Mouse (Mus musculus) cerebellum, postnatal 25 days (tissue): ENCODE results near the gene Tpp1.
"Not testable (repeated sequence)": the region's sequence is repeated elsewhere in the genome, so short reads cannot be mapped to it uniquely, and the experiment has no call there.

Experiments used
- DNase-seq, 2 experiments: peaks; one replicate each; pipeline ENCODE4 v3.0.0; 2021; ENCODE audit warnings: mixed read lengths in 2 of 2

Gene Tpp1

GRCm38 (mm10) chr7:105761813-105762484 lies 9.9 kb upstream of the Tpp1 start:
- no peak for DNase-seq

DNA sequence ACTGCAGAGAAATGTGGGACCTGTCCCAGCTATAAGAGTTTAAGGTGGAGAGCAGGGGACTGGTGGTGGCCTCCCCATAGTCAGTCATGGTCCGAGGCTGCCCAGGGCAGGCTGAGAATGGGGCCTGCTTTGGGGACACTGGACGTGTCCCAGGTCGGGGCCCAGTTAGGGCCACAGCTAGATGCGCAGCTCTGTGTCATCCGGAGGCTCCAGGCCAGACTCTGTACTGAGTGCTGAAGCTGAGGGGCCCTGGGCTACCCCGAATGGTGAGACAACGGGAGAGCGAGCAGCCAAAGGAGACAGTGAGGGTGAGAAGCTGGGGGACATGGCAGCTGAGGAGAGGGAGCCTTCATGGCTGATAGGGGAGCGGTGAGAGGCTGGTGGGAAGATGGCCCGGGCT lies 1.2 kb upstream of the Tpp1 start:
- no peak for DNase-seq

- DNase-seq: peak; percentile 55 to 60
These were observed 681 bp upstream of the Tpp1 start for GRCm38 (mm10) chr7:105752716-105753115.

DNA sequence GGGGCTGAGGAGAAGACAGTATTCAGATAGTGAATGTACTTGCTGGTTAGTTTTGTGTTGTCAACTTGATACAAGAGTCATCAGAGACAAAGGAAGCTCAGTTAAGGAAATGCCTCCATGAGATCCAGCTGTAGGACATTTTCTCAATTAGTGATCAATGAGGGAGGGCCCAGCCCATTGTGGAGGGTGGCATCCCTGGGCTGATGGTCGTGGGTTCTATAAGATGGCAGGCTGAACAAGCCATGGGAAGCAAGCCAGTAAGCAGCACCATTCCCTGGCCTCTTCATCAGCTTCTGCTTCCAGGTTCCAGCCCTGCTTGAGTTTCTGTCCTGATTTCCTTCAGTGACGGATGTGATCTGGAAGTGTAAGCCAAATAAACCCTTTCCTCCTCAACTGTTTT lies 4.3 kb downstream of the Tpp1 start:
- DNase-seq: no peak

GRCm38 (mm10) chr7:105743926-105744590 lies 8.0 kb downstream of the Tpp1 start, which contains the start of gene Taf10:
TSS of gene Taf10 (minus strand) at chr7:105744361.
- DNase-seq: peak; percentile 89 to 92

DNA sequence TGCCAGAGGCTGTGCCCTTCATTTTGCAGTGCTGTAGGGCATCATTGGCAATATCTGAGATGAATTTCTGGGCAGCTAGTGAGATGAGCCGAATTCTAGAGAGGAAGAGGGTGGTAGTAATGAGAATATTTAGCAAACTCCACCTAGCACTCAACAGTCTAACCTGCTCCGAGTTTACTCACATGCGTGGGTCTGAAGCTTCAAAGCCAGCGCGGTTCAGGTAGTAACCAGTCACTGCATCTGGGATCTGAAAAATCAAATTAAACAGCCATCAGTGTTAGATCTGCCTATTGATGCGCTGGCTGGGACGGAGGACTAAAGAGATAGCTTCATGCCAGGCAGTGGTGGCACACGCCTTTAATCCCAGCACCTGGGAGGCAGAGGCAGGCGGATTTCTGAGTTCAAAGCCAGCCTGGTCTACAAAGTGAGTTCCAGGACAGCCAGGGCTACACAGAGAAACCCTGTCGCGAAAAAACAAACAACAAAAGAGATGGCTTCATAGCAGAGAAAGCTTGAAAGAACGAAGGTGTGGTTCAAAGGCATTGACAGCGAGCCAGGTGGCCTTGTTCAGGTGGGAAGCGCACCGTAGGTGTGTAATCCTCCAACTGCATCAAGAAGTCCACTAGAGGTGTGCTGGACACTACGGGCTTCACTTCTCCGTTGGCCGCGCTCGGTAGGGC lies 8.6 kb downstream of the Tpp1 start:
- DNase-seq: not testable (repeated sequence)

DNA sequence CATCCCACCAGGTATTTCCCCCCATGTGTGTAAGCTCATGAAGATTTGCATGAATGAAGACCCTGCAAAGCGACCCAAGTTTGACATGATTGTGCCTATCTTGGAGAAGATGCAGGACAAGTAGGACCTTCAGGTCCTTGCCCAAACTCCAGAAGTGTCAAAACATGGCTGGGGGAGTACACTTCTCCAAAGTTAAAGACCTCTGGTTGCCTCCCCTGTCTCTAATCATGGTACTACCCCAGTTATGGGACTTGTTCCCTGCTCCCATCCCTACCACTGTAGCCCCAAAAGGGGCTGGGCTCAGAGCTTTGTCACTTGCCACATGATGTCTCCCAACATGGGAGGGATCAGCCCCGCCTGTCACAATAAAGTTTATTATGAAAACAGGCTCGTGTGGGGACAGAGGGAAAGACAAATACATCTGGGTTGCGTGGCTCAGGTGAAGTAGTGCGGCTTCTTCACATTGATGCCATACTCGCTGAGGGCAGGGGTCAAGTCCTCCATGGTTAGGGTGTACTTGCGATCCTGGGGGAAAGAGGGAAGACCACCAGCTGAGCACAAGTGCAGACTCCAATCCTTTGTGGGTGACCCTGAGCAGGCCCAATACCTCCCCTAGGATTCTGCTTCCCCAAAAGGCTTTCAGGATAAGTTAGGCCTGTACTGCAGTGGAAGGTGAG lies 9.4 kb downstream of the Tpp1 start:
- peak in 1 of 2 experiments; percentile 8 for DNase-seq

DNA sequence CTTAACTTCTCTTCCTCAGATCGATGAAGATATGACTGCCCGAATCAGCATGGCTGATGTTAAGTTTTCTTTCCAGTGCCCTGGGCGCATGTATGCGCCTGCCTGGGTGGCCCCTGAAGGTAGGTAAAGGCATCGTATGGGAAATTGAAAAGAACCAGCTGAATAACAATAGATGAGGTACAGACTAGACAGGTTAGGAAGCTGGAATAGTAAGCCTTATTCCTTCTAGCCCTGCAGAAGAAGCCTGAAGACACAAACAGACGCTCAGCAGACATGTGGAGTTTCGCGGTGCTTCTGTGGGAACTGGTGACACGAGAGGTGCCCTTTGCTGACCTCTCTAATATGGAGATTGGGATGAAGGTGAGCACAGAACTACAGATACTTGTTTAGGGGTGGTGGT lies 10.1 kb downstream of the Tpp1 start:
- peak in 1 of 2 experiments; percentile 2 for DNase-seq

GRCm38 (mm10) chr7:105740851-105741250 lies 11.2 kb downstream of the Tpp1 start:
- no peak for DNase-seq

- DNase-seq: no peak
These were observed 11.8 kb downstream of the Tpp1 start for GRCm38 (mm10) chr7:105740089-105740795.

- no peak for DNase-seq
These were observed 13.1 kb downstream of the Tpp1 start for GRCm38 (mm10) chr7:105738948-105739347.

GRCm38 (mm10) chr7:105738286-105738685 lies 13.7 kb downstream of the Tpp1 start:
- no peak for DNase-seq

DNA sequence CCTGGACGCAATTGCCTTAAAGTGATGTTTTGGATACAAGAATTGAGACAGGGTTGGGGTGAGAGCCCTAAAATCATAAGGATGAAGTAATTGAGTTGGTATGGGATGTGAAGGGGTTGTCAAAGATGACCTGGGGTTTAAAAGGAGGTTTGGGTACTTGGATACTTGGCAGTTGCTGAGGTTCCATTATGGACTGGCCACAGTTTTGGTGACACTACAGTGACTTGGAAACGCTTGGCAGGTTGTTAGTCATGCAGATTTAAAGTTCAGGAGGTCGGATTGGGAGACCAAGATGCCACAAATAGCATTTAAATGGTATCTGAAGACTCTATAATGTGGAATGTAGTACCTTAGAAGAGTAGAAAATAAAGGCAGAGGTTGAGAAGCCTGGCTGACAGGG lies 14.4 kb downstream of the Tpp1 start:
- DNase-seq: no peak

DNA sequence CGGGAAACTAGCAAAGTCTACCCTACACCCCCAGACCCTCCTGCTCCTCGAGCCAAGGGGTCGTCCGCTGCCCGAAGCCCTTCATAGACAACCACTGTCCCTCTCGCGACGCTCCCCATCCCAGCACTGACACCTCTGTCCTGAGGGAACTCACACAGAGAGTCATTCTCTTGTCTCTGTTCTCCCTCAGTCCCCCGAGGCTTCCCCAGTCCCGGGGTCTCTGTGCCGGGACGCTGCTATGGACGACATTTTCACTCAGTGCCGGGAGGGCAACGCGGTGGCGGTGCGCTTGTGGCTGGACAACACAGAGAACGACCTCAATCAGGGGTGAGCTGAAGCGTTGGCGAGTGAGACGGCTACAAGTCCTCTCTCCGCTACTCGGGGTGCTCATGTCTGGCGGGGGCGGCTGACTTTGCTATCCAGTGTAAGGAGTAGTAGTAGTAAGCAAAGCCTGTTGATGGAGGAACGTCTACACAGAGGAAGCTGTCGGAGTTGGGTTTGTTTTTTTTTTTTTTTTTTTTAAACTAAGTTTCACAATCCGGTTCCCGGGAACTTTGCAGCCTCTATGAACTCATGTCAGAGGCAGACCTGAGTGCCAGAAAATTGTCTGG lies 15.0 kb downstream of the Tpp1 start, which contains the start of gene Rrp8:
TSS of gene Rrp8 (minus strand) at position 475 of the 611 bp plus-strand sequence.
- DNase-seq: peak; percentile 54 to 56

DNA sequence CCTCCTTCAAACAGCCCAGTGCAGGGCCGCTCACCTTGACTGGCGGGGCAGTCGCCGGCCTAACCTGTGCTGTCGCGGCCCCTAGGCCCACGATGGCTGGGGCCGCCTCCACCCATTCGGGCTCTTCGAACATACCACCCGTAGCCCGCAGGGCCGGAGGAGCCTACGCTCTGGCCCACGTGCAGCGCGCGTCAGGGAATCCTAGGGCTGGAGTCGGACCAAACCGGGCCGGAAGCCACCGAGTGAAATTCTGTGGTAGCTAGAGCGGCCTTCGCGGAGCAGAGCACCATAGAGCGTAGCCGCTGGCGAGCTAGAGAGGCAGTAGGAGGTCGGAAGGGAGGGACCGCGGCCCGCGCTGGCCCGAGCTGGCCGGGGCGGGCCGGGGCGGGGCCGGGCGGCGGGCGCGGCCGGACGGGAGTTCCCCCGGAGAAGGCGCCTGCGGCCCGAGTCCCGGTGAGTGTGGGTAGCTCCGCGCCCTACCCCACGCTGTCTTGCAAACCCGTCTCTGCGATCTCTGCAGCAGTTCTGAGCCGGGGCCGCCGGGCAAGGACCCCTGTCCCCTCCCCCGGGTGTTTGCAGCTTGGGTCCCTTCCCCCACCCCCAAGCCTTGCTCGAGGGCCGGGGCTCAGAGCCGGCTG lies 15.7 kb downstream of the Tpp1 start, which contains the start of gene Ilk:
TSS of gene Ilk (plus strand) at position 329 of the 638 bp plus-strand sequence.
- peak; percentile 94 to 95 for DNase-seq

- DNase-seq: not testable (repeated sequence)
These were observed 16.6 kb downstream of the Tpp1 start for GRCm38 (mm10) chr7:105735464-105735863.

DNA sequence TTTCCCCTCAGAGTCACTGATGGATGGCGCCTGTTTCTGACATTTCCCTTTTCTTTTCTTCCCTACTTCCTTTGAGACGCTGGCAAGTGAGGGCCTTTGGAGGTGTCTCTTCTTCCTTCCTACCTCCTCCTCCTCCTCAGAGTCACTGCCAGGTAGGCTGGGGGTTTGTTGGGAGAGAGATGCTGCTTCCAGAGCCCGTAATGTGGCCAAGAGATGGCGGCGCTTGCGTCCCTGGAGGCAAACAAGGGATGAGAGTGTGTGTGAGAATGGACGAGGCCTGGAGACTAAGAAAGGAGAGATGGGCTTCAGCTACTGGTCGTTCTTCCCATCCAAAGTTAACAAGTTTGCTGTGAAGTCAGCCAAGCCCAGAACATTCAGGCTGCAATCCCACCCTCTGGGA lies 17.2 kb downstream of the Tpp1 start:
- no peak for DNase-seq

DNA sequence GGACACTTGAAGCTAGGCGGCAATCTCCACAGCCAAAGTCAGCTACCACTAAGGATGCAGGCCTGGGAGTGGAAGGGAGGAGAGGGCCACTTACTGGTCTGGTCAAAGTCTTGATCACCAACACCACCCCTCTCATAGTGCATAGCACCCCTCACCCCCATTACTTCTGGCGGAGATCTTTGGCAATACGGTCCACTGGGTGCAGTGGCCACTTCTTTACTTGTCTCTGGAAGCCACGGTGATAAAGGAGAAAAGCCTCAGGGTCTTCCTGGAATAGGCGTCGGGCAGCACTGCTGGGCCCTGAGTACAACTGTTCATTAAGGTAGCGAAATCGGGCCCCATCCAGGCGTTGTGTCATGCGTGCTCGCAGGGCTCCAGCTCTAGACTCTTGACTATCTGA lies 18.2 kb downstream of the Tpp1 start:
- DNase-seq: no peak

GRCm38 (mm10) chr7:105728701-105729428 lies 23.2 kb downstream of the Tpp1 start:
- no peak for DNase-seq

GRCm38 (mm10) chr7:105726980-105727325 lies 25.1 kb downstream of the Tpp1 start:
- no peak for DNase-seq
